Mouse (Mus musculus) midbrain, postnatal 0 days (tissue): ENCODE measurements around the gene Gm9780. TPM values are rescaled to one million over a fixed set of nuclear protein-coding genes. Genes with fewer than 3 reads are reported as not detected.
A peak's percentile ranks its signal among the peaks of the same experiment; 100 is the strongest.
"Not testable (repeated sequence)": the region's sequence is repeated elsewhere in the genome, so short reads cannot be mapped to it uniquely, and the experiment has no call there.

Experiments used
- ATAC-seq: fragments of 200-750 bp; cut with Nextera tagmentation; 2 replicates; pipeline ENCODE4 v1.8.0; 2017; ENCODE audit warnings: moderate number of reproducible peaks, mild to moderate bottlenecking, moderate TSS enrichment, moderate library complexity; ENCODE audit not compliant: low FRiP score
- DNase-seq: peaks from one replicate; pipeline ENCODE4 v3.0.0-alpha.2; 2015; ENCODE audit warnings: low spot score
- H3K27ac ChIP-seq: fragments of 300-500 bp; sonication (generic); 2 replicates; pipeline ENCODE4 v1.5.1; 2014; ENCODE audit warnings: low read depth, mild to moderate bottlenecking, low read length, mixed read lengths
- H3K27me3 ChIP-seq: fragments of 300-500 bp; sonication (generic); 2 replicates; pipeline ENCODE4 v1.6.1; 2014; ENCODE audit warnings: low read length, control low read depth, mixed read lengths; ENCODE audit not compliant: insufficient read depth
- H3K36me3 ChIP-seq: fragments of 300-500 bp; sonication (generic); 2 replicates; pipeline ENCODE4 v1.6.1; 2014; ENCODE audit warnings: low read length, control low read depth, mixed read lengths; ENCODE audit not compliant: insufficient read depth
- H3K4me1 ChIP-seq: fragments of 300-500 bp; sonication (generic); 2 replicates; pipeline ENCODE4 v1.6.1; 2014; ENCODE audit warnings: mild to moderate bottlenecking, control low read depth, antibody characterized with exemption, low read length, mixed read lengths; ENCODE audit not compliant: insufficient read depth
- H3K4me2 ChIP-seq: fragments of 300-500 bp; sonication (generic); 2 replicates; pipeline ENCODE4 v1.6.1; 2014; ENCODE audit warnings: low read depth, mild to moderate bottlenecking, low read length, mixed read lengths; ENCODE audit not compliant: poor library complexity, severe bottlenecking
- H3K4me3 ChIP-seq: fragments of 300-500 bp; sonication (generic); 2 replicates; pipeline ENCODE4 v1.5.1; 2014; ENCODE audit warnings: low read depth, mild to moderate bottlenecking, low read length, moderate library complexity
- H3K9ac ChIP-seq: fragments of 300-500 bp; sonication (generic); replicated peaks from 2 replicates; pipeline ENCODE4 v1.6.1; 2014; ENCODE audit warnings: mild to moderate bottlenecking, low read length, moderate library complexity, mixed read lengths; ENCODE audit not compliant: poor library complexity, severe bottlenecking
- H3K9me3 ChIP-seq: fragments of 300-500 bp; sonication (generic); 2 replicates; pipeline ENCODE4 v1.6.1; 2016; ENCODE audit warnings: low read length, control low read depth
- WGBS: fragments of 180-500 bp; shearing (Covaris S2); extraction: QIAGEN DNeasy Blood & Tissue Kit; methylation state at CpG from one replicate; pipeline ENCODE4 v1.1.7; 2014; 5-methylcytosine and 5-hydroxymethylcytosine counted together
- polyA plus RNA-seq: library from polyadenylated mRNA; unstranded; fragments of >200 nt; fragmentation: Nextera tagmentation; extraction: Ambion mirVana; gene quantifications from 2 replicates; pipeline ENCODE4 v1.2.1, GENCODE M21; 2015
- total RNA-seq: library from RNA; depleted of rRNA; stranded (reverse); fragments of >200 nt; gene quantifications from 2 replicates; pipeline ENCODE4 v1.2.3, GENCODE M21; 2014; rRNA removed

The Gm9780 gene
- total and polyA plus RNA-seq, 2 experiments from 2014 or later: 5.9 to 14.5 TPM

- not testable (repeated sequence) for H3K4me3 ChIP-seq, ATAC-seq, DNase-seq, H3K9me3 ChIP-seq, H3K27me3 ChIP-seq, H3K9ac ChIP-seq, H3K36me3 ChIP-seq, H3K4me2 ChIP-seq, H3K27ac ChIP-seq, H3K4me1 ChIP-seq
- whole genome bisulfite sequencing: no CpG with 5 or more reads among the region's 2 CpGs
These were observed 35.0 kb downstream of the Gm9780 start for GRCm38 (mm10) chr14:26007462-26007861.

- not testable (repeated sequence) for H3K4me3 ChIP-seq, H3K27ac ChIP-seq, H3K9ac ChIP-seq, H3K4me1 ChIP-seq, ATAC-seq, H3K36me3 ChIP-seq, H3K27me3 ChIP-seq, DNase-seq, H3K9me3 ChIP-seq, H3K4me2 ChIP-seq
- 81% methylated on average over 4 of the region's 9 CpGs for WGBS
These were observed 60.6 kb downstream of the Gm9780 start for GRCm38 (mm10) chr14:25981880-25982279.

DNA sequence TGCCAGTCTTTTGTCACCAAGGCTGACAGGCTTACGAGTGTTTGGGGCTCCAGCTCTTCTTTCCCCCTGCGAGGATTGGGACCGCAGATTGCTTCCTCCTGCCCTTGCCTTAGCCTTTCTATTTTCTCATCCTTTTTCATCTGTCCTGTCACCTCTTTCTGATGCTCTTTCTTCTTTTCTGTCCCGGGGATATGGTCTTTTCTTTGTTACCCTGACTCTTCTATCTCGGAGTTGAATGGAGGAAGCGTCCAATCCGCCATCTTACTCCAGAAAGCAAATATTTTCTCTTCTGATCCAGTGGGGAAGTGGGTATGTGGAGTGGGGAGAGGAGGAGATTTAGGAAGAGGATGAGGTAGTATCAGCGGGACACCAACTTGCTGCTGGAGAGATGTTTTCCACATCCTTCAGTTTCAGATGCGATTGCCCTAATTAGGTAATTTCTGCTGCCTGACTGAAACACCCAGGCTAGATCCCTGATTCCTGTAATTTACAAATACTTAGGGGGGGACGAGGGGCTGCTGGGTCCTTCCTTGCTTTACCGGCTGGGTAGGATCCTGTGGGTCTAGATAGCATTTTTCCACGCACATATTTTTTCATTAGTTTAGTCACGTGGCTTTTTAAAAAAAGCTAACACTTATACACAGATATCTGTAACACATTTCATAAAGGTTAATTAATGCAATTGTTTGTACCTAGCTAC, 63.1 kb downstream of the Gm9780 start:
- not testable (repeated sequence) for H3K9me3 ChIP-seq, H3K4me3 ChIP-seq, H3K36me3 ChIP-seq, H3K4me1 ChIP-seq, H3K27ac ChIP-seq, H3K9ac ChIP-seq, H3K27me3 ChIP-seq, H3K4me2 ChIP-seq
- ATAC-seq: peak; percentile 50; the same call in 1 of the 2 replicates
- peak; percentile 0 for DNase-seq
- 0% methylated on average over 6 of the region's 13 CpGs for WGBS

GRCm38 (mm10) chr14:25978371-25979241, 63.9 kb downstream of the Gm9780 start, which contains the start of gene Duxbl1:
Gene Duxbl1 (plus strand): TSS chr14:25978577.
- WGBS: no CpG with 5 or more reads among the region's 25 CpGs
- ATAC-seq: peak; percentile 93
- H3K36me3 ChIP-seq: not testable (repeated sequence)

More at GRCm38 (mm10) chr14:25978371-25979241, 63.9 kb downstream of the Gm9780 start, which contains the start of gene Duxbl1:
- not testable (repeated sequence) for H3K27me3 ChIP-seq, H3K4me2 ChIP-seq, DNase-seq, H3K27ac ChIP-seq, H3K9me3 ChIP-seq, H3K4me3 ChIP-seq, H3K9ac ChIP-seq, H3K4me1 ChIP-seq

Other genes with a start within 250 kb of the Gm9780 start
- gene Anxa11, start 200.6 kb downstream of the Gm9780 start, total RNA-seq: 2.7 and 3.0 TPM in 2 replicates
- 3.3 TPM in 2 replicates for gene Anxa11, start 200.6 kb downstream of the Gm9780 start, polyA plus RNA-seq
- not detected in 2 replicates for gene Plac9a, start 139.6 kb downstream of the Gm9780 start, total RNA-seq
- gene Plac9a, start 139.6 kb downstream of the Gm9780 start, polyA plus RNA-seq: not detected in 2 replicates
- gene Tmem254a, start 115.0 kb downstream of the Gm9780 start, total RNA-seq: 9.9 and 11.2 TPM in 2 replicates
- gene Tmem254a, start 115.0 kb downstream of the Gm9780 start, polyA plus RNA-seq: 6.5 and 10.4 TPM in 2 replicates
- not detected in 2 replicates for gene Cphx1, start 104.4 kb downstream of the Gm9780 start, total RNA-seq
- 0.35 TPM in 1 of 2 replicates, not detected in the other for gene Cphx1, start 104.4 kb downstream of the Gm9780 start, polyA plus RNA-seq
- gene Duxbl1, start 64.1 kb downstream of the Gm9780 start, total RNA-seq: 1.2 and 2.6 TPM in 2 replicates
- gene Duxbl1, start 64.1 kb downstream of the Gm9780 start, polyA plus RNA-seq: 1.2 and 1.3 TPM in 2 replicates
- 37.7 and 39.0 TPM in 2 replicates for gene Tmem254c, start 24.6 kb upstream of the Gm9780 start, total RNA-seq
- 36.2 and 49.6 TPM in 2 replicates for gene Tmem254c, start 24.6 kb upstream of the Gm9780 start, polyA plus RNA-seq
- gene Cphx2, start 38.8 kb upstream of the Gm9780 start, total RNA-seq: not detected in 2 replicates
- not detected in 2 replicates for gene Cphx2, start 38.8 kb upstream of the Gm9780 start, polyA plus RNA-seq
- gene Cphx3, start 39.6 kb upstream of the Gm9780 start, total RNA-seq: not detected in 2 replicates
- gene Cphx3, start 39.6 kb upstream of the Gm9780 start, polyA plus RNA-seq: not detected in 2 replicates
- gene Duxbl2, start 75.6 kb upstream of the Gm9780 start, total RNA-seq: 2.2 and 5.8 TPM in 2 replicates
- not detected in 2 replicates for gene Duxbl2, start 75.6 kb upstream of the Gm9780 start, polyA plus RNA-seq
- 8.3 and 8.7 TPM in 2 replicates for gene Plac9b, start 139.8 kb upstream of the Gm9780 start, total RNA-seq
- 12.0 and 12.2 TPM in 2 replicates for gene Plac9b, start 139.8 kb upstream of the Gm9780 start, polyA plus RNA-seq
- gene Tmem254b, start 164.3 kb upstream of the Gm9780 start, total RNA-seq: 22.6 and 32.9 TPM in 2 replicates
- 28.3 and 33.5 TPM in 2 replicates for gene Tmem254b, start 164.3 kb upstream of the Gm9780 start, polyA plus RNA-seq
- gene Duxbl3, start 215.3 kb upstream of the Gm9780 start, total RNA-seq: 0.66 and 2.5 TPM in 2 replicates
- gene Duxbl3, start 215.3 kb upstream of the Gm9780 start, polyA plus RNA-seq: 2.4 and 2.6 TPM in 2 replicates